Mouse (Mus musculus) left cerebral cortex, postnatal 14 days (tissue): ENCODE measurements at regions not wholly inside any gene's neighbourhood (a gene's known extent, or its start where the extent isn't known, plus 50 kb on each side); places are given as distances from the start of the nearest gene placed in this dataset.

Experiments
- DNase-seq, 2 experiments: peaks; one replicate each; pipeline ENCODE4 v3.0.0; 2021 to 2022; ENCODE audit warnings: low spot score in 2 of 2, mixed read lengths in 1 of 2
- intact Hi-C: fragments of 180-260 bp; cut with DNase I; formaldehyde crosslinking; loops from one replicate; pipeline ENCODE4 v1.15.1; 2025

- intact Hi-C loops = no loop called here
- peak; percentile 5 to 12 for DNase-seq
Measured at GRCm38 (mm10) chr16:82133955-82134665, 694.1 kb upstream of the Gm21833 start.

GRCm38 (mm10) chr16:82135255-82135654, 692.9 kb upstream of the Gm21833 start:
- intact Hi-C loops = no loop called here
- DNase-seq = no peak

- intact Hi-C loops = no loop called here
- no peak for DNase-seq
Measured at GRCm38 (mm10) chr16:82182797-82183196, 645.4 kb upstream of the Gm21833 start.

- DNase-seq = no peak
- intact Hi-C loops = no loop called here
Measured at GRCm38 (mm10) chr16:82232916-82233315, 595.3 kb upstream of the Gm21833 start.

GRCm38 (mm10) chr16:82243851-82244250, 584.3 kb upstream of the Gm21833 start:
- no peak for DNase-seq
- intact Hi-C loops = no loop called here
